Mouse (Mus musculus): ENCODE data around the gene Pate3. TPM values are rescaled to one million over a fixed set of nuclear protein-coding genes. Genes with fewer than 3 reads are reported as not detected.
"Not testable (repeated sequence)": the region's sequence is repeated elsewhere in the genome, so short reads cannot be mapped to it uniquely, and the experiment has no call there.

Pate3 gene
- not detected in 2 replicates for polyA plus RNA-seq (2015; fragmentation: Nextera tagmentation; extraction: Ambion mirVana)

- Histone ChIP-seq H3K4me1 (no peaks in the 10 kb centered on the region), H3K36me3 (no peaks in the 10 kb centered on the region), H3K4me2 (replicated peaks) (no peak within 1 kb of the TSS), H3K27ac (no peak within 1 kb of the TSS), H3K4me3 (no peak within 1 kb of the TSS), H3K9ac (no peak within 1 kb of the TSS), H3K9me3 (peaks cover 7% of the 10 kb centered on the region; the same call in 1 of the 2 replicates), H3K27me3 (no peaks in the 10 kb centered on the region)
- WGBS = 65% methylated on average over 1 of the region's 1 CpGs
- ATAC-seq (ENCODE audit: low FRiP score, low read depth) = no peak
These were observed at the start of gene Pate3 for GRCm38 (mm10) chr9:35648102-35648501. Pate3 (minus strand) TSS chr9:35648202.

- H3K4me1 ChIP-seq = no peaks in the 10 kb centered on the region
- no peak overlapping the region for H3K4me3 ChIP-seq
- peaks cover 5% of the 10 kb centered on the region; the same call in 1 of the 2 replicates for H3K9me3 ChIP-seq
- H3K27me3 ChIP-seq = no peaks in the 10 kb centered on the region
- no peak overlapping the region for H3K4me2 ChIP-seq (replicated peaks)
- H3K36me3 ChIP-seq = no peaks in the 10 kb centered on the region
- ATAC-seq (ENCODE audit: low FRiP score, low read depth) = no peak
- no peak overlapping the region for H3K27ac ChIP-seq
- no peak overlapping the region for H3K9ac ChIP-seq
These were observed 43.9 kb upstream of the Pate3 start for GRCm38 (mm10) chr9:35691924-35692323.

GRCm38 (mm10) chr9:35687013-35687412, 39.0 kb upstream of the Pate3 start, which contains the start of gene Pate1:
Pate1 (minus strand) TSS chr9:35687390.
- Histone ChIP-seq H3K9me3 (no peaks in the 10 kb centered on the region), H3K4me2 (replicated peaks) (no peak within 1 kb of the TSS), H3K27ac (no peak within 1 kb of the TSS), H3K4me1 (no peaks in the 10 kb centered on the region), H3K36me3 (no peaks in the 10 kb centered on the region), H3K9ac (no peak within 1 kb of the TSS), H3K4me3 (no peak within 1 kb of the TSS), H3K27me3 (no peaks in the 10 kb centered on the region)
- ATAC-seq (ENCODE audit: low FRiP score, low read depth) = no peak
- 30% methylated on average over 1 of the region's 1 CpGs for WGBS

- no peak overlapping the region for H3K27ac ChIP-seq
- WGBS = 69% methylated on average over 2 of the region's 2 CpGs
- H3K27me3 ChIP-seq = no peaks in the 10 kb centered on the region
- H3K4me2 ChIP-seq (replicated peaks) = no peak overlapping the region
- H3K4me3 ChIP-seq = no peak overlapping the region
- no peak for ATAC-seq (ENCODE audit: low FRiP score, low read depth)
- H3K36me3 ChIP-seq = no peaks in the 10 kb centered on the region
- H3K4me1 ChIP-seq = no peaks in the 10 kb centered on the region
- H3K9ac ChIP-seq = no peak overlapping the region
- no peaks in the 10 kb centered on the region for H3K9me3 ChIP-seq
These were observed 25.6 kb upstream of the Pate3 start for GRCm38 (mm10) chr9:35673557-35673956.

GRCm38 (mm10) chr9:35632981-35633380, 15.0 kb downstream of the Pate3 start:
- 91% methylated on average over 1 of the region's 1 CpGs for WGBS
- no peak overlapping the region for H3K27ac ChIP-seq
- no peaks in the 10 kb centered on the region for H3K9me3 ChIP-seq
- no peaks in the 10 kb centered on the region for H3K4me1 ChIP-seq
- no peak for ATAC-seq (ENCODE audit: low FRiP score, low read depth)
- H3K36me3 ChIP-seq = no peaks in the 10 kb centered on the region
- no peak overlapping the region for H3K4me3 ChIP-seq
- no peaks in the 10 kb centered on the region for H3K27me3 ChIP-seq
- H3K9ac ChIP-seq = no peak overlapping the region
- H3K4me2 ChIP-seq (replicated peaks) = no peak overlapping the region

- not testable (repeated sequence) for H3K4me2 ChIP-seq (replicated peaks); H3K9me3 ChIP-seq; H3K9ac ChIP-seq; H3K4me1 ChIP-seq; H3K27me3 ChIP-seq; H3K36me3 ChIP-seq; ATAC-seq (ENCODE audit: low FRiP score, low read depth); H3K4me3 ChIP-seq; H3K27ac ChIP-seq
- WGBS = 71% methylated on average over 2 of the region's 2 CpGs
These were observed 31.2 kb downstream of the Pate3 start for GRCm38 (mm10) chr9:35616784-35617183.

GRCm38 (mm10) chr9:35614005-35614404, 34.0 kb downstream of the Pate3 start:
- Histone ChIP-seq H3K36me3 (no peaks in the 10 kb centered on the region), H3K27ac (no peak overlapping the region), H3K4me3 (no peak overlapping the region), H3K27me3 (no peaks in the 10 kb centered on the region), H3K4me2 (replicated peaks) (no peak overlapping the region), H3K4me1 (no peaks in the 10 kb centered on the region), H3K9me3 (no peaks in the 10 kb centered on the region), H3K9ac (no peak overlapping the region)
- ATAC-seq (ENCODE audit: low FRiP score, low read depth) = no peak
- WGBS = 29% methylated on average over 2 of the region's 2 CpGs

GRCm38 (mm10) chr9:35611841-35612240, 36.2 kb downstream of the Pate3 start, which contains the start of gene Pate4:
Pate4 (minus strand) TSS chr9:35611941.
- H3K4me3 ChIP-seq = no peak within 1 kb of the TSS
- no peak within 1 kb of the TSS for H3K27ac ChIP-seq
- no peaks in the 10 kb centered on the region for H3K27me3 ChIP-seq
- no peak for ATAC-seq (ENCODE audit: low FRiP score, low read depth)
- WGBS = 79% methylated on average over 1 of the region's 1 CpGs
- H3K9ac ChIP-seq = no peak within 1 kb of the TSS
- H3K4me1 ChIP-seq = no peaks in the 10 kb centered on the region
- H3K4me2 ChIP-seq (replicated peaks) = no peak within 1 kb of the TSS
- H3K36me3 ChIP-seq = no peaks in the 10 kb centered on the region
- no peaks in the 10 kb centered on the region for H3K9me3 ChIP-seq

GRCm38 (mm10) chr9:35607647-35608405, 40.2 kb downstream of the Pate3 start:
- H3K36me3 ChIP-seq = no peaks in the 10 kb centered on the region
- H3K27ac ChIP-seq = no peak overlapping the region
- H3K9ac ChIP-seq = no peak overlapping the region
- no peaks in the 10 kb centered on the region for H3K9me3 ChIP-seq
- H3K27me3 ChIP-seq = no peaks in the 10 kb centered on the region
- no peak overlapping the region for H3K4me2 ChIP-seq (replicated peaks)
- no peak overlapping the region for H3K4me3 ChIP-seq
- no peak for ATAC-seq (ENCODE audit: low FRiP score, low read depth)
- no peaks in the 10 kb centered on the region for H3K4me1 ChIP-seq
- 70% methylated on average over 8 of the region's 8 CpGs for WGBS

Other genes with a start within 250 kb of the Pate3 start
- gene Cdon, start 227.1 kb downstream of the Pate3 start, polyA plus RNA-seq (2015; fragmentation: Nextera tagmentation; extraction: Ambion mirVana) = 37.0 and 37.6 TPM in 2 replicates
- gene Gm1113, start 129.9 kb downstream of the Pate3 start, polyA plus RNA-seq (2015; fragmentation: Nextera tagmentation; extraction: Ambion mirVana) = not detected in 2 replicates
- gene Ddx25, start 89.7 kb downstream of the Pate3 start, polyA plus RNA-seq (2015; fragmentation: Nextera tagmentation; extraction: Ambion mirVana) = 4.3 and 4.5 TPM in 2 replicates
- 21.2 and 21.6 TPM in 2 replicates for gene Pus3, start 89.6 kb downstream of the Pate3 start, polyA plus RNA-seq (2015; fragmentation: Nextera tagmentation; extraction: Ambion mirVana)
- gene Pate2, start 77.9 kb downstream of the Pate3 start, polyA plus RNA-seq (2015; fragmentation: Nextera tagmentation; extraction: Ambion mirVana) = 0.78 and 1.0 TPM in 2 replicates
- 16.6 and 18.2 TPM in 2 replicates for gene Hyls1, start 77.8 kb downstream of the Pate3 start, polyA plus RNA-seq (2015; fragmentation: Nextera tagmentation; extraction: Ambion mirVana)
- gene Pate4, start 36.3 kb downstream of the Pate3 start, polyA plus RNA-seq (2015; fragmentation: Nextera tagmentation; extraction: Ambion mirVana) = not detected in 2 replicates
- 0.08 TPM in 1 of 2 replicates, not detected in the other for gene Pate1, start 39.2 kb upstream of the Pate3 start, polyA plus RNA-seq (2015; fragmentation: Nextera tagmentation; extraction: Ambion mirVana)
- gene Gm17677, start 92.8 kb upstream of the Pate3 start, polyA plus RNA-seq (2015; fragmentation: Nextera tagmentation; extraction: Ambion mirVana) = not detected in 2 replicates
- gene Gm17727, start 129.9 kb upstream of the Pate3 start, polyA plus RNA-seq (2015; fragmentation: Nextera tagmentation; extraction: Ambion mirVana) = not detected in 2 replicates
- not detected in 2 replicates for gene Gm27235, start 141.9 kb upstream of the Pate3 start, polyA plus RNA-seq (2015; fragmentation: Nextera tagmentation; extraction: Ambion mirVana)
- not detected in 2 replicates for gene D730048I06Rik, start 141.9 kb upstream of the Pate3 start, polyA plus RNA-seq (2015; fragmentation: Nextera tagmentation; extraction: Ambion mirVana)
- not detected in 2 replicates for gene 9230110F15Rik, start 195.9 kb upstream of the Pate3 start, polyA plus RNA-seq (2015; fragmentation: Nextera tagmentation; extraction: Ambion mirVana)

All from limb, embryonic 13.5 days (tissue).